Mouse (Mus musculus) layer of hippocampus, adult 18-20 months (tissue): ENCODE measurements around the gene Olfr235. TPM values are rescaled to one million over a fixed set of nuclear protein-coding genes. Genes with fewer than 3 reads are reported as not detected.
"Not testable (repeated sequence)": the region's sequence is repeated elsewhere in the genome, so short reads cannot be mapped to it uniquely, and the experiment has no call there.

Experiments
- DNase-seq, 2 experiments: peaks; one replicate each; pipeline ENCODE4 v3.0.0; 2022; ENCODE audit warnings: low spot score in 2 of 2
- long read RNA-seq: library from polyadenylated mRNA; stranded (forward); transcript quantifications from one replicate; pipeline ENCODE4 v2.0.0, GENCODE M21; 2021
- total RNA-seq, 2 experiments: library from RNA; stranded (reverse); gene quantifications; 2 replicates each; pipeline ENCODE4 v1.2.3; 2021

The Olfr235 gene
- not detected for total RNA-seq
- long read RNA-seq = 0 reads

GRCm38 (mm10) chr19:12260732-12261131 is at the start of gene Olfr235:
Olfr235 (plus strand) TSS chr19:12261032.
- DNase-seq = no peak

- DNase-seq = not testable (repeated sequence)
Observed at GRCm38 (mm10) chr19:12232496-12232895, 28.3 kb upstream of the Olfr235 start, which contains the start of gene Olfr1432. Olfr1432 (minus strand) TSS chr19:12232596.

- no peak for DNase-seq
Observed at GRCm38 (mm10) chr19:12241559-12241958, 19.3 kb upstream of the Olfr235 start, which contains the start of gene Olfr262. Olfr262 (minus strand) TSS chr19:12241659.

GRCm38 (mm10) chr19:12279554-12279953 is 18.7 kb downstream of the Olfr235 start, which contains the start of gene Olfr1434:
Olfr1434 (plus strand) TSS chr19:12279854.
- DNase-seq = no peak

- peak; percentile 0 to 65 for DNase-seq
Observed at GRCm38 (mm10) chr19:12292979-12293378, 32.1 kb downstream of the Olfr235 start.

DNA sequence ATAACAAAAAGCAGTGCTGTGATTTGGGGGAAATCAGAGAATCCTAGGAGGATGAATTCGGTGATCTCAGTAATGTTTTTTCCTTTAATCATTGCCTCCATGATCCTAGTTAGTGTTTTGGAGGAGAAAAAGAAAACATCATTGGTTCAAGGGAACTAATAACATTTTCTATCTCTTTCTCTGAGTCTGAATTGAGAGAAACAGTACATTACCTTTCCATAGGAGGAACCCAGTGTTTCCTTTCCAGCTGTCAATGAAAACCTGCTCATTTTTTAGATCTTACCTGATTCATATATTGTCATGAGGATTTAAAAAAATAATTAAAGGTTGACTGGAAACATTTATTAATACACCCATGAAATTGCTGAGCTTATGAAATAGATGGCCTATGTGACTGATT is 38.2 kb downstream of the Olfr235 start, which contains the start of gene Olfr1436:
Gene Olfr1436 (minus strand): TSS at position 101 of the 400 bp plus-strand sequence.
- not testable (repeated sequence) for DNase-seq

Other genes starting within 250 kb of the Olfr235 start
- gene Olfr1423, start 219.7 kb upstream of the Olfr235 start, total RNA-seq = not detected
- not detected for gene Olfr1424, start 198.3 kb upstream of the Olfr235 start, total RNA-seq
- not detected for gene Olfr1425, start 183.3 kb upstream of the Olfr235 start, total RNA-seq
- not detected for gene Olfr1426, start 169.0 kb upstream of the Olfr235 start, total RNA-seq
- not detected for gene Olfr1427, start 157.7 kb upstream of the Olfr235 start, total RNA-seq
- not detected for gene Olfr1428, start 145.1 kb upstream of the Olfr235 start, total RNA-seq
- gene Olfr76, start 137.8 kb upstream of the Olfr235 start, total RNA-seq = not detected
- gene Olfr1555-ps1, start 90.9 kb upstream of the Olfr235 start, total RNA-seq = not detected
- gene Olfr1431, start 60.4 kb upstream of the Olfr235 start, total RNA-seq = not detected
- not detected for gene Olfr1432, start 28.4 kb upstream of the Olfr235 start, total RNA-seq
- gene Olfr262, start 19.4 kb upstream of the Olfr235 start, total RNA-seq = not detected
- gene Olfr1434, start 18.8 kb downstream of the Olfr235 start, total RNA-seq = not detected
- gene Olfr1436, start 38.1 kb downstream of the Olfr235 start, total RNA-seq = not detected
- gene Olfr1437, start 64.1 kb downstream of the Olfr235 start, total RNA-seq = not detected
- gene Olfr1438-ps1, start 74.9 kb downstream of the Olfr235 start, total RNA-seq = not detected
- not detected for gene Olfr1440, start 126.2 kb downstream of the Olfr235 start, total RNA-seq
- gene Olfr1441, start 156.4 kb downstream of the Olfr235 start, total RNA-seq = not detected
- gene Pfpl, start 166.9 kb downstream of the Olfr235 start, total RNA-seq = not detected
- 1 to 10 TPM; 7.8 to 9.4 TPM for gene Mpeg1, start 199.7 kb downstream of the Olfr235 start, total RNA-seq
- gene Dtx4, start 240.4 kb downstream of the Olfr235 start, total RNA-seq = 10 to 100 TPM; 34.6 to 35.6 TPM